Mouse (Mus musculus): ENCODE measurements around the gene Rpgrip1. TPM values are rescaled to one million over a fixed set of nuclear protein-coding genes. Genes with fewer than 3 reads are reported as not detected.
"Not testable (repeated sequence)": the region's sequence is repeated elsewhere in the genome, so short reads cannot be mapped to it uniquely, and the experiment has no call there.

The Rpgrip1 gene
- 6.4 TPM for polyA plus RNA-seq (2021)

GRCm38 (mm10) chr14:52110346-52110745, at the start of gene Rpgrip1:
Gene Rpgrip1 (plus strand): TSS chr14:52110704.
- no peak for TF ChIP-seq CTCF (IDR thresholded peaks at IDR 0.05)
- no peaks in the 10 kb centered on the region for H3K27me3 ChIP-seq
- ATAC-seq (no peak), DNase-seq (ENCODE audit: low read depth, low spot score) (no peak)
- in situ Hi-C loops (cut with MboI; ENCODE audit: low pct_unique_long_range_greater_than_20kb) = no loop called here
- POLR2A ChIA-PET = no interaction called here
- CTCF ChIA-PET = interaction anchor here (1.8 kb wide), 1 partner anchor 14 kb away, joined by 6 read pairs; no protein-coding TSS in a partner anchor

- in situ Hi-C loops (cut with MboI; ENCODE audit: low pct_unique_long_range_greater_than_20kb) = no loop called here
- ChIA-PET POLR2A (interaction anchor here (0.7 kb wide), 1 partner anchor 45 kb away, joined by 6 read pairs; no protein-coding TSS in a partner anchor), CTCF (no interaction called here)
- ATAC-seq (no peak), DNase-seq (ENCODE audit: low read depth, low spot score) (no peak)
- no peaks in the 10 kb centered on the region for H3K27me3 ChIP-seq
- TF ChIP-seq CTCF (IDR thresholded peaks at IDR 0.05) = no peak
These were observed 49.7 kb upstream of the Rpgrip1 start for GRCm38 (mm10) chr14:52060800-52061199.

GRCm38 (mm10) chr14:52061798-52062197, 48.7 kb upstream of the Rpgrip1 start:
- ChIA-PET CTCF (no interaction called here), POLR2A (no interaction called here)
- ATAC-seq (no peak), DNase-seq (ENCODE audit: low read depth, low spot score) (no peak)
- no peak for TF ChIP-seq CTCF (IDR thresholded peaks at IDR 0.05)
- no peaks in the 10 kb centered on the region for H3K27me3 ChIP-seq
- in situ Hi-C loops (cut with MboI; ENCODE audit: low pct_unique_long_range_greater_than_20kb) = no loop called here

GRCm38 (mm10) chr14:52066135-52066534, 44.4 kb upstream of the Rpgrip1 start:
- ATAC-seq = no peak

DNA sequence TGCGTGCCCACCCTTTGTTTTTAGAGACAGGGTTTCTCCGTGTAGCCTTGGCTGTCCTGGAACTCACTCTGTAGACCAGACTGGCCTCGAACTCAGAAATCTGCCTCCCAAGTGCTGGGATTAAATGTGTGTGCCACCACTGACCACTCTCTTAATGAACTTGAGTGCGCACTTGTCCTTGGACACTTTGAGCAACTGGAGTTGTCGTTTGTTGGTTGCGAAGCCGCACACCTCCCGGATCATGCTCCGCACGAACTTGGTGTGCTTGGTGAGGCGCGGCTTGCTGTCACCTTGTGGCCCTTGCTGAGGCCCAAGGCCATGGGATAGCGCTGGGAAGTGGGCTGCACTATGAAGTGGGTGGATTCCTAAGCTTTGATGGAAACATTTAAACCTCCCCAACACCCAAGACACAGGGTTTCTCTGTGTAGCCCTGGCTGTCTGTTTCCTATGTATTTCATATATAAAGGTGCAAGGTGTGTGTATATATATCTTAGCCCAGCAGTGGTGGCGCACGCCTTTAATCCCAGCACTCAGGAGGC, 38.8 kb upstream of the Rpgrip1 start:
- no peaks in the 10 kb centered on the region for H3K27me3 ChIP-seq
- POLR2A ChIA-PET = interaction anchor here (0.8 kb wide), 1 partner anchor 20 kb away, joined by 3 read pairs; no protein-coding TSS in a partner anchor
- ATAC-seq (no peak), DNase-seq (ENCODE audit: low read depth, low spot score) (no peak)
- no peak for TF ChIP-seq CTCF (IDR thresholded peaks at IDR 0.05)
- CTCF ChIA-PET = interaction anchor here (1.0 to 1.3 kb wide), 2 partner anchors 9 to 26 kb away, joined by 3 read pairs; no protein-coding TSS in a partner anchor
- in situ Hi-C loops (cut with MboI; ENCODE audit: low pct_unique_long_range_greater_than_20kb) = no loop called here

More at GRCm38 (mm10) chr14:52066135-52066534, 44.4 kb upstream of the Rpgrip1 start:
- H3K27me3 ChIP-seq = no peaks in the 10 kb centered on the region
- no peak for TF ChIP-seq CTCF (IDR thresholded peaks at IDR 0.05)
- DNase-seq (ENCODE audit: low read depth, low spot score) = no peak
- in situ Hi-C loops (cut with MboI; ENCODE audit: low pct_unique_long_range_greater_than_20kb) = no loop called here
- CTCF ChIA-PET = no interaction called here
- POLR2A ChIA-PET = no interaction called here

DNA sequence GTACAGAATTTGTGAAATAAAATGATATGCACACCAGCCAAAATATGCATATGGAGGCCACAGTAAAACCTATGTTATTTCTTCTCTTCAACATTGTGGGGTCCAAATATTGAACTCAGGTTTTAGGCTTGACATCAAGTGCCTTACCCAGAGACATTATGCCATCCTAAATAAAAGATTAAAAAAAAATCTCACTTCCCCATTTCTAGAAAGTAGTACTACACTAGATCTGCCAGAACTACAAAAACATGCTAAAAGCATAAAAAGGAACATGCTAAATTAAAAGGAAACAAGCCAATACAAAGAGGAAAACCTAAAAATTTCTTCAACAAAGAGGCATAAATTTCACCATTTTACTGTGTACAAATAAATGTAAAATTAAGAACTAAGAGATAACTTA, 27.4 kb upstream of the Rpgrip1 start:
- CTCF ChIA-PET = no interaction called here
- in situ Hi-C loops (cut with MboI; ENCODE audit: low pct_unique_long_range_greater_than_20kb) = no loop called here

GRCm38 (mm10) chr14:52094533-52094932, 16.0 kb upstream of the Rpgrip1 start:
- in situ Hi-C loops (cut with MboI; ENCODE audit: low pct_unique_long_range_greater_than_20kb) = no loop called here
- no peaks in the 10 kb centered on the region for H3K27me3 ChIP-seq
- ATAC-seq = no peak
- POLR2A ChIA-PET = no interaction called here
- no peak for TF ChIP-seq CTCF (IDR thresholded peaks at IDR 0.05)
- DNase-seq (ENCODE audit: low read depth, low spot score) = no peak
- CTCF ChIA-PET = interaction anchor here (1.4 kb wide), 1 partner anchor 8 kb away, joined by 3 read pairs; no protein-coding TSS in a partner anchor

More for the DNA sequence above, 27.4 kb upstream of the Rpgrip1 start:
- DNase-seq (ENCODE audit: low read depth, low spot score) (no peak), ATAC-seq (no peak)
- POLR2A ChIA-PET = interaction anchor here (1.0 kb wide), 1 partner anchor 10 kb away, joined by 3 read pairs; no protein-coding TSS in a partner anchor
- no peaks in the 10 kb centered on the region for H3K27me3 ChIP-seq
- no peak for TF ChIP-seq CTCF (IDR thresholded peaks at IDR 0.05)

GRCm38 (mm10) chr14:52097191-52097590, 13.3 kb upstream of the Rpgrip1 start:
- H3K27me3 ChIP-seq; POLR2A ChIA-PET; ATAC-seq; CTCF ChIA-PET; in situ Hi-C loops (cut with MboI; ENCODE audit: low pct_unique_long_range_greater_than_20kb); DNase-seq (ENCODE audit: low read depth, low spot score): not testable (repeated sequence)

- in situ Hi-C loops (cut with MboI; ENCODE audit: low pct_unique_long_range_greater_than_20kb); DNase-seq (ENCODE audit: low read depth, low spot score); H3K27me3 ChIP-seq; CTCF ChIA-PET; POLR2A ChIA-PET; ATAC-seq: not testable (repeated sequence)
These were observed 12.1 kb upstream of the Rpgrip1 start for GRCm38 (mm10) chr14:52098387-52098786.

GRCm38 (mm10) chr14:52099563-52099962, 10.9 kb upstream of the Rpgrip1 start:
- ATAC-seq (no peak), DNase-seq (ENCODE audit: low read depth, low spot score) (no peak)
- in situ Hi-C loops (cut with MboI; ENCODE audit: low pct_unique_long_range_greater_than_20kb) = no loop called here
- TF ChIP-seq CTCF (IDR thresholded peaks at IDR 0.05) = no peak
- ChIA-PET POLR2A (interaction anchor here (0.5 to 0.9 kb wide), 3 partner anchors 9 to 87 kb away, joined by 3 to 4 read pairs (median 3); no protein-coding TSS in a partner anchor), CTCF (no interaction called here)
- H3K27me3 ChIP-seq = no peaks in the 10 kb centered on the region

DNA sequence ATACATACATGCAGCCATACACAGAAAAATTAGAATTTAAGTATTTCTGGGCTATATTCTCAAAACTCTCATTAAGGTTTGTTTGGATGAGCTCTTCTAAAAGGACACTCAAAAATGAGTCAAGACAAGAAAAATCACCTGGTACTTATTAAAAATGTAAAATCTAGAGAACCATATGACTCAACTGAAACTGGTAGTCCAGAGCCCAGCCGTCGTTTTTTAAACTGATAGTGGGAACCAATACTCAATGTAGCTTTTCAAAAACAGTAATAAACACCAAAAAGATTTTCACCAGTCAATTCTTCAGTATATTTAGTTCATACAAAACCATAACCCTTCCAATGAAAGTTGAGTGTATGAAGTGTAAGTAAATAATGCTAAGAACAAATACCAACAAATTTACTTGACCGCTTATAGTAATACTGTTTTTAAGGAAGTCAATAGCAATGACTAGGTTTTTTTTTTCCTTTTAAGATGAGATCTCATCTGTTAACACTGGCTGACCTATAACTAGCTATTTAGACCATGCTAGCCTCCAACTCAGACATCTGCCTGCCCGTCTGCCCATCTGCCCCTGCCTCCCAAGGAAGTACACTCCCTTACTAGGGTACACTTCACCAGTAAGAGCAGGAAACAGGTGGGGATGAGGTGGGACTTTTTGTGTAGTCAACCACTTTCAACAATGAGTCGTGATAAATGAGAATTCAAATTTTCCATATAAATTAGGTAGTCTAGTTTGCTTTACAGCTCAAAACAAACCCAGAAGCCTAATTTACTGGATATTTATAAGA, 10.1 kb upstream of the Rpgrip1 start:
- no peak for ATAC-seq
- DNase-seq (ENCODE audit: low read depth, low spot score) = no peak
- ChIA-PET POLR2A (interaction anchor here (0.6 to 0.9 kb wide), 3 partner anchors 10 to 182 kb away, joined by 3 to 4 read pairs (median 4); no protein-coding TSS in a partner anchor), CTCF (no interaction called here)
- in situ Hi-C loops (cut with MboI; ENCODE audit: low pct_unique_long_range_greater_than_20kb) = no loop called here
- H3K27me3 ChIP-seq = no peaks in the 10 kb centered on the region
- no peak for TF ChIP-seq CTCF (IDR thresholded peaks at IDR 0.05)
